Mouse (Mus musculus): Measurements from ENCODE around the gene Adamts7. TPM values are rescaled to one million over a fixed set of nuclear protein-coding genes. Genes with fewer than 3 reads are reported as not detected.

The Adamts7 gene
- total and polyA plus RNA-seq, 2 experiments from 2014 or later, result 8.3 to 34.4 TPM

DNA sequence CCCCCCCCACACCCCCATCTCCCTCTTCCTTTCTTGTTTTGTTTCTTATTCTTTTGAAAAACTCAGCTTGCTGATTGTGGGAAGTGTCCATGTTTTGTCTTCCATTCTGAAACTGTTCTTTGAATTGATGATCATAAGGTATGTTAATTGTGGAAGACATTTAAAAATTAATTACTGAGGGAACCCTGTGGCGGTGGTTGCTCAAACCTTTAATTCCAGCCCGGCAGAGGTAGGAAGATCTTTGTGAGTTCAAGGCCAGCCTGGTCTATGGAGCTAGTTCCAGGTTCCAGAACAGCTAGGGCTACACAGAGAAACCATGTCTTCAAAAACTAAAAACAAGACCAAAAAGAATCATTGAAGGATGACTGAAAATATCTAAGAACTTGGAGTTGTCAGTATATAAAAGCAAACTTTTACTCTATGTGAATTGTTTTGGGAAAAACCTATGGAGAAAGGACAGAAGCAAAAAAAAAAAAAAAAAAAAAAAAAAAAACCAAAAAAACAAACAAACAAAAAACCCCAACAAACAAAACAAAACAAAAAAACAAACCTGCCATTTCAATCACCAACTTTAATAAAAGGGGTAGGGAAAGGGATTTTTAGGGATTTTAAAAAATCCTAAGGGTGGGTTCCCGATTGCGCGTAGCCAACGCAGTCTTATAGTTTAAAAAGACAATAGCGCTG lies 37.3 kb upstream of the Adamts7 start:
- Histone ChIP-seq H3K36me3 (replicated peaks; ENCODE audit: control insufficient read depth, insufficient read depth, low read length) (no peaks in the 10 kb centered on the region), H3K27ac (ENCODE audit: low read depth) (no peak overlapping the region), H3K9me3 (replicated peaks; ENCODE audit: control insufficient read depth, low read length) (no peaks in the 10 kb centered on the region), H3K4me1 (ENCODE audit: control insufficient read depth, insufficient read depth) (0 out of 2 replicates have a peak, but pooled peaks cover 8% of the 10 kb centered on the region), H3K27me3 (ENCODE audit: control insufficient read depth, insufficient read depth, low read length) (no peaks in the 10 kb centered on the region), H3K4me3 (ENCODE audit: low read depth, low read length) (peak overlapping the region; percentile 45), H3K4me2 (ENCODE audit: low read depth, low read length) (peak overlapping the region; percentile 59), H3K9ac (replicated peaks; ENCODE audit: low read depth, low read length) (peak overlapping the region; percentile 45; the same call in 1 of the 2 replicates)
- TF ChIP-seq CTCF (IDR thresholded peaks at IDR 0.05; ENCODE audit: low read depth) (no peak), EP300 (IDR thresholded peaks at IDR 0.05; ENCODE audit: low read depth) (no peak)
- DNase-seq (ENCODE audit: low spot score) (no peak), ATAC-seq (ENCODE audit: insufficient read depth, low read depth) (no peak)
- 25% methylated on average over 7 of the region's 7 CpGs for WGBS

DNA sequence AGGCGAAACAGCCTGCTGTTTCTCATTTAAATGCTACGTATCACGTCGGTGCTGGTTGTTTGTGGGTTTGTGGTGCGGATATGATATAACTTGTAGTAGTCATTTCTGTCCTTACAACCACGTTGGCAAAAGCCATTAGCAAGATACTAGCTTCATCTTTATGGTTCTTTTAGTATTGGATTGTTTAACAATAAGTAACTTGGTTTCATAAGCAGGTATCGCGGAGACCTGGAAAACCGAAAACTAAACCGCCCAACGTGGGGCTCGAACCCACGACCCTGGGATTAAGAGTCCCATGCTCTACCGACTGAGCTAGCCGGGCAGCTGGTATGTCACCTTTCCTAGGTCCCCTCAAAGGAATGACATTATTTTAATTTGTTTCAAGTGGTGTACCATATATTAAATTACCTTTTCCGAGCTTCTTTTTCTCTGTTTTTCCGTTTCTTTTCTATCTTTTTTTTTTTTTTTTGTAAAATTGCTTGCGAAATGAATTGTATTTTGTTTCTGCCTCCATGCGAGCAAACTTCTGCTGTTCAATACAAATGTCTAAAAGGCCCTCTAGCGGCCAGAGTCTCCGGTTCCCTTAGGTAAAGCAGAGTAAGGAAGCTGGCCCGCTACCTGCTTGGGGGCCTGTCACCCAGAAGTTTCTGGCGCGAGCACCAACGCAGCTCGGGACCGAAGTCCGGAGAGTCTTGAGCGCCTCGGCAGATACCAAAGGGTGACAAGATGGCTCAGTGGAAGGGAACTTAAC lies 36.4 kb upstream of the Adamts7 start:
- DNase-seq (ENCODE audit: low spot score) (peak; percentile 80), ATAC-seq (ENCODE audit: insufficient read depth, low read depth) (peak; percentile 42; the same call in 1 of the 2 replicates)
- TF ChIP-seq CTCF (IDR thresholded peaks at IDR 0.05; ENCODE audit: low read depth) (peak; percentile 64), EP300 (IDR thresholded peaks at IDR 0.05; ENCODE audit: low read depth) (no peak)
- H3K36me3 ChIP-seq (replicated peaks; ENCODE audit: control insufficient read depth, insufficient read depth, low read length), result no peaks in the 10 kb centered on the region
- H3K27me3 ChIP-seq (ENCODE audit: control insufficient read depth, insufficient read depth, low read length), result no peaks in the 10 kb centered on the region
- H3K4me1 ChIP-seq (ENCODE audit: control insufficient read depth, insufficient read depth), result 0 out of 2 replicates have a peak, but pooled peaks cover 8% of the 10 kb centered on the region
- peak overlapping the region; percentile 45 for H3K4me3 ChIP-seq (ENCODE audit: low read depth, low read length)
- peak overlapping the region; percentile 59 for H3K4me2 ChIP-seq (ENCODE audit: low read depth, low read length)
- WGBS, result 2% methylated on average over 30 of the region's 30 CpGs
- H3K9ac ChIP-seq (replicated peaks; ENCODE audit: low read depth, low read length), result peak overlapping the region; percentile 45; the same call in 1 of the 2 replicates
- no peaks in the 10 kb centered on the region for H3K9me3 ChIP-seq (replicated peaks; ENCODE audit: control insufficient read depth, low read length)
- no peak overlapping the region for H3K27ac ChIP-seq (ENCODE audit: low read depth)

GRCm38 (mm10) chr9:90127146-90127545 lies 35.7 kb upstream of the Adamts7 start:
- no peak for ATAC-seq (ENCODE audit: insufficient read depth, low read depth)
- Histone ChIP-seq H3K9me3 (replicated peaks; ENCODE audit: control insufficient read depth, low read length) (no peaks in the 10 kb centered on the region), H3K27ac (ENCODE audit: low read depth) (no peak overlapping the region), H3K4me1 (ENCODE audit: control insufficient read depth, insufficient read depth) (0 out of 2 replicates have a peak, but pooled peaks cover 3% of the 10 kb centered on the region), H3K36me3 (replicated peaks; ENCODE audit: control insufficient read depth, insufficient read depth, low read length) (no peaks in the 10 kb centered on the region), H3K27me3 (ENCODE audit: control insufficient read depth, insufficient read depth, low read length) (no peaks in the 10 kb centered on the region), H3K9ac (replicated peaks; ENCODE audit: low read depth, low read length) (no peak overlapping the region), H3K4me2 (ENCODE audit: low read depth, low read length) (peak overlapping the region; percentile 7; the same call in 1 of the 2 replicates), H3K4me3 (ENCODE audit: low read depth, low read length) (no peak overlapping the region)
- no peak for DNase-seq (ENCODE audit: low spot score)
- WGBS, result 33% methylated on average over 6 of the region's 6 CpGs
- no peak for TF ChIP-seq EP300 (IDR thresholded peaks at IDR 0.05; ENCODE audit: low read depth)
- TF ChIP-seq CTCF (IDR thresholded peaks at IDR 0.05; ENCODE audit: low read depth), result no peak

DNA sequence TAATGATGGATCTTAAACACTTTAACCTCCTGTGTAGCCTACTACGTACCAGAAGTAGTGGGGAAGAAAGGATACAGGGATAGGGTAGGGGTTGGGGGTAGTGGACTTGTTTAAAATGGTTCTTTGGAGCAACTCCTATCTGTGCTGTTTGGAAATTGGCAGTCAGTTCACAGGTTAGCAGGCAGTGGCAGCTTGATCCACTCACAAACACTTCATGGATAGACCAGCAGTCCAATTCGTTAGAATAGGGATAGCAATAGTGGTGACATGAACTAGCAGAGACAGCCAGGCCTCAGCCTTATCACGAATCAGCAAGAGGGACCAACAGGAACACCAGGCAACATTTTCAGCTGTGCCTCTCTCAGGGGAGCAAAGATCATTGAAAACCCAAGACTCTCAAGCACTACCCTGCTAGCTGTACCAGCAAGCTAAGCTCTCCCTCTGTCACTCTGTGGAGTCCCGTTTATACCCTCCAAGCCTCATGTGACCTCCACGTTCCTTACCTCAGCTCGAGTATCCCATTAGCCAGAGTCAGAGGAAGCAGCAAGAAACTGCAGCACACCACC lies 34.1 kb upstream of the Adamts7 start:
- no peaks in the 10 kb centered on the region for H3K4me1 ChIP-seq (ENCODE audit: control insufficient read depth, insufficient read depth)
- H3K36me3 ChIP-seq (replicated peaks; ENCODE audit: control insufficient read depth, insufficient read depth, low read length), result no peaks in the 10 kb centered on the region
- no peak overlapping the region for H3K4me2 ChIP-seq (ENCODE audit: low read depth, low read length)
- peak; percentile 63 for ATAC-seq (ENCODE audit: insufficient read depth, low read depth)
- WGBS, result 29% methylated on average over 6 of the region's 6 CpGs
- H3K9me3 ChIP-seq (replicated peaks; ENCODE audit: control insufficient read depth, low read length), result no peaks in the 10 kb centered on the region
- H3K27ac ChIP-seq (ENCODE audit: low read depth), result peak overlapping the region; percentile 76
- peak; percentile 72 for DNase-seq (ENCODE audit: low spot score)
- no peak overlapping the region for H3K9ac ChIP-seq (replicated peaks; ENCODE audit: low read depth, low read length)
- TF ChIP-seq CTCF (IDR thresholded peaks at IDR 0.05; ENCODE audit: low read depth) (no peak), EP300 (IDR thresholded peaks at IDR 0.05; ENCODE audit: low read depth) (no peak)
- no peak overlapping the region for H3K4me3 ChIP-seq (ENCODE audit: low read depth, low read length)
- no peaks in the 10 kb centered on the region for H3K27me3 ChIP-seq (ENCODE audit: control insufficient read depth, insufficient read depth, low read length)

- Histone ChIP-seq H3K36me3 (replicated peaks; ENCODE audit: control insufficient read depth, insufficient read depth, low read length) (no peaks in the 10 kb centered on the region), H3K4me1 (ENCODE audit: control insufficient read depth, insufficient read depth) (peaks cover 7% of the 10 kb centered on the region; the same call in 1 of the 2 replicates), H3K27ac (ENCODE audit: low read depth) (peak overlapping the region; percentile 52), H3K4me3 (ENCODE audit: low read depth, low read length) (no peak overlapping the region), H3K4me2 (ENCODE audit: low read depth, low read length) (no peak overlapping the region), H3K9ac (replicated peaks; ENCODE audit: low read depth, low read length) (no peak overlapping the region), H3K9me3 (replicated peaks; ENCODE audit: control insufficient read depth, low read length) (no peaks in the 10 kb centered on the region), H3K27me3 (ENCODE audit: control insufficient read depth, insufficient read depth, low read length) (no peaks in the 10 kb centered on the region)
- DNase-seq (ENCODE audit: low spot score) (no peak), ATAC-seq (ENCODE audit: insufficient read depth, low read depth) (no peak)
- TF ChIP-seq EP300 (IDR thresholded peaks at IDR 0.05; ENCODE audit: low read depth) (no peak), CTCF (IDR thresholded peaks at IDR 0.05; ENCODE audit: low read depth) (no peak)
- WGBS, result 20% methylated on average over 7 of the region's 7 CpGs
Measured at GRCm38 (mm10) chr9:90133562-90134355, 29.1 kb upstream of the Adamts7 start.
